Mouse (Mus musculus): Measurements from ENCODE around the gene Inpp5a.

- TF ChIP-seq CTCF (IDR thresholded peaks at IDR 0.05; ENCODE audit: low read depth) (no peak), EP300 (IDR thresholded peaks at IDR 0.05; ENCODE audit: low read depth) (no peak)
Measured at GRCm38 (mm10) chr7:139451711-139452110, 62.8 kb downstream of the Inpp5a start.

Measured in heart, postnatal 0 days (tissue).